Mouse (Mus musculus): ENCODE measurements at regions not wholly inside any gene's neighbourhood (a gene's known extent, or its start where the extent isn't known, plus 50 kb on each side); places are given as distances from the start of the nearest gene placed in this dataset.

- peak; percentile 32 for DNase-seq (ENCODE audit: extremely low spot score)
These were observed 179.0 kb upstream of the Xlr start for GRCm38 (mm10) chrX:53976273-53977135.

DNA sequence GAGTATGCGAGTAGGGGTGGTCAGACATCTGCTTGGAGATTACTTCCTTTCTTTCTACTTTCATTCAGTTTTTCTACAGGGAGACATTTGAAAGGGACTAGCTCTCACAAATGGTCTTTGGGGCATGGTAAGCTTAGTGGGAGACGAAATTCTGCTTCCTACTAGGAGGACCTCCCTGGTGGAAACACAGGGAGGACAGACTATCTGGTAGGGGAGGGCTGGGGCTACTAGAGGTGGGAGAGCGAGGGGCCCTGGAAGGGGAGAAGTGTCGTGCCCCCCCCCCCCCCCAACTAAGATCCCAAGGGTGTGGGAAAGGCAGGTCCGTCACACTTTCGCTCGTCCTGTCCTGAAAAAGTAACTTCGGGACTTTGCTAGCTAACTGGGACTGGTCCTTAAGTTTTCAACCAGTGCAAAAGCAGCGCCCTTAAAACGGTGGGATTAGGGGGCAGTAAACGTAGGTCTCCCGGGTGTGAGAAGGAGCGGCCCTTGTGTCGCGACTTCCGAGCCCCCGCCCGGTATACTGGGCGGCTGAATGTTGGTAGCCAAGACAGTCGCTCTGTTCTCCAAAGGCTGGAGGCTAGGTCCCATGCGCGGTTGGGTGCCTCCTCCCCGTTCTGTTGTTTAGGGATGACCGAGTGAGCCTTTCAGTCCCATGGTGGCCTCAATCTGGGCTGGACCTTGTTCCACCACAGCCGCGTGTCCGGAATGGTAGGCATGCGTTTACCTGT lies 178.2 kb upstream of the Xlr start:
- DNase-seq (ENCODE audit: extremely low spot score): peak; percentile 22

DNA sequence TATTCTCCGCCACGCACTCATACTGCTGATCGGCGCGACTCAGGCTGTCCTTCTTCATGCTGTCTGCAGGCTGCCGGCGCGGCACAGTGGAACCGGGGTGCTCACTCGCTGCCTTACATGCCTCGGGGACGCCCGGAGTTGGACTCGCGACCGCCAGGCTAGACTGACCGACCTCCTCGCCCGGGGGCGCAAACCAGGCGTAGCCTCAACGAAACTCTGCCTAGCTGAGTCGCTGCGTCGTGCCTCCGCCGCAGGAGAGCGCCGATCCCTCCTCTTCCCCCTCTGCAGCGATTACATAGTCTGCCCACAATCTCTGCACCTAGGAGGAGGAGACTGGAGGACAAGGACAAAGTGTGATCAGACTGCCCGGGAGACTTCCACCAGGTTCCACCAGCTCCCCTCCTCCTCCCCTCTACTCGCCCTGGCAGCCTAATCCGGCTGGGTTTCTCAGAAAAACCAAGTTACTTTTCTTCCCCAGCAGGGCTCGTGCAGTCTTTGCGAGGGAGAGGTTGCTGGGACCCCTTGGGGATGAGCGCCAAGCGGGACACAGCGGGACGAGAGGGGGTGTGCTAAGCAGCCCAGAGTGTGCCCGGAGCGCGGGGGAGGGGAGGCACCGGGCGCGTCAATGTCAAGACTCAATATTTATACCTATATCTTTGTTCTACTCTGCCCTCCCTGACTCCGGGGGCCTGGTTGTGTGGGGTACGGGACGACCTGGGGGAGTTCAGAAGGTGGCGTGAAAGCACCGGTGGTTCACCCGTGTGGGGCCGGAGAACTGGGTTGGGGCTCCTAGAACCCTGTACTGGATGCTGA lies 177.4 kb upstream of the Xlr start:
- peak; percentile 36 for DNase-seq (ENCODE audit: extremely low spot score)
